Mouse (Mus musculus): ENCODE measurements at regions not wholly inside any gene's neighbourhood (a gene's known extent, or its start where the extent isn't known, plus 50 kb on each side); places are given as distances from the start of the nearest gene placed in this dataset.

DNA sequence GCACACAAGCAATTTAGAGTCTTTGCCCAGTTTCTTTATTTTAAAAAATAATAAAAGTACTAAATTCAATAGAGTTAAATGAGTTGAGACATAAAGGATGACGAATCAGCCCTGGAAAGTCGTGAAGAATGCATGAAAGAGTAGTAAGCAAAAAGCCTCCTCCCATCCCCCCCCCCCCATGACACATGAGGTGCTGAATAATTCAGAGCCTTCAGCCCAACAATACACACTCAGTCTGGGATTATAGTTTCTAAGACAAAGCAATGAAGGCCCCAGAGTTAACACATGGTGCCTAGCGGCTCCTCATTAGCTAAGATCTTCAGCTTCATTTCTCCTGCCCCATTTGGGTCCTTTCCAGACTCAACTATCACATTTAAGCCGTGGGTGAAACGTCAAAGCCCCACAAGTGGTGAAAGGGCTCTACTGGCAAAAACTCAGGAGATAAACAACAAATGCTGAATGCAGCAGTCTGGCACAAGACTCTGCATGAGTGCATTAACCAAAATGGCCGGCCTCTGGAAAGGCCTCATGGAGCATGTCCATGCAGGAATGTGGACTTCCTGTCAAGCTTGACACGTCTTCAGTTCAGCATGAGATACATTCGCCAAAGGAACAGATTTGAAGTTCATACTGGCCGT lies 560.9 kb upstream of the Gm26657 start:
- H3K27me3 ChIP-seq (ENCODE audit: control insufficient read depth, insufficient read depth, low read length), result no peaks in the 10 kb centered on the region
- 34% methylated on average over 9 of the region's 9 CpGs for WGBS
- H3K27ac ChIP-seq (replicated peaks; ENCODE audit: low read depth, low read length), result 0 out of 2 replicates have a peak overlapping the region, but pooled peaks have one; percentile 13
- H3K9ac ChIP-seq (replicated peaks; ENCODE audit: low read length), result no peak overlapping the region
- no peaks in the 10 kb centered on the region for H3K36me3 ChIP-seq (ENCODE audit: control insufficient read depth, insufficient read depth, low read length)
- no peak for ATAC-seq (ENCODE audit: low FRiP score, low TSS enrichment)
- no peaks in the 10 kb centered on the region for H3K9me3 ChIP-seq (ENCODE audit: control insufficient read depth, low read length)
- H3K4me2 ChIP-seq (ENCODE audit: low read length), result no peak overlapping the region
- H3K4me3 ChIP-seq (replicated peaks; ENCODE audit: low read depth, low read length), result no peak overlapping the region
- peak; percentile 24 for DNase-seq
- no peaks in the 10 kb centered on the region for H3K4me1 ChIP-seq (ENCODE audit: control insufficient read depth, insufficient read depth, low read length)

DNA sequence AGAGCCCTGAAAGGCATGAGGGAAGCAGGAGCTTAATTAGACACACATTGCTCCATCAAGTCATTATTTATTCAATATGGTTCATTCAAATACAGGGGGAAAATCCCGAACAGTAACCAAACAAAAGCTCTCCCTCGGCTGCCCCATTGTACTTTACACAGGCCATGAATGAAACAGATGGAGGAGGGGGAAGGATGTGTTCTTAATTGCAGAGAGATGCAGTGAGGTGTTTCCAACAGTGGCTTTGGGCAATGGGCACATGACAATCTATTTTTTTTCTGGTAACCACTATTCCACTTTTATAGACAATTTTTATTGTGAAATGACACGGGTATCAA lies 578.6 kb upstream of the Gm26657 start:
- peak; percentile 42 for DNase-seq
- WGBS, result 34% methylated on average over 3 of the region's 3 CpGs
- no peaks in the 10 kb centered on the region for H3K9me3 ChIP-seq (ENCODE audit: control insufficient read depth, low read length)

DNA sequence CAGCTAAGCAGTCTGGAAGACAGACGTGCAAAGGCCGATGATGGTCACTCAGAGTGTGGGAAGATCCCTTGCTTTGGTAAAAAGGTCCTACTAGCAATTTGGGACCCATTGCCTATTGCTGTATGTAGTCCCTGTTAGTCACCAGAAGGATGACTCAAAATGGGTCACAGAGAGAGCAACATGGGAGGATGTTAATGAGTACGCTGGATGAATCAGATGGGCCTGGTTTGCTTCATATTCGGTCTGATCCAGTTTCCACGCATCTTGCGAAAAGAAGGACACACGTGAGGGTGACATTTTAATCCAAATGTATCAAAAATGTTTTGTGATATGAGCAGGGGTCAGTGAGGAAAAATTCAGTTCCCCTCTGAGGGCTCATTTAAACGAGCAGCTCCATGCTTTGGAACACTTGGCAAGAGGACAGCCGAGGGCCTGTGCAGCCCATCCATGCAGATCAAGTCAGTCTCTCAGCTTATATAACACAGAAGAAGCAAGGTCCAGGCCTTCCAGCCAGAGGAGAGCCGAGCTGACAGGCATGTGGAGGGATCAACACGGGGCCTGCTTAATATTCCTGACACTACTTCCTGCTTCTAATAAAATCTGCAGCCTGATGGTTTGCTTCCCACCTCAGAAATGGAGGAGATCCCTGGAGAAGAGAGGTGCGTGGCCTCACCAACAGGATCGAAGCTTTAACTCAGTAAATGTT lies 579.2 kb upstream of the Gm26657 start:
- H3K9me3 ChIP-seq (ENCODE audit: control insufficient read depth, low read length), result no peaks in the 10 kb centered on the region
- peak overlapping the region; percentile 43 for H3K27ac ChIP-seq (replicated peaks; ENCODE audit: low read depth, low read length)
- no peaks in the 10 kb centered on the region for H3K36me3 ChIP-seq (ENCODE audit: control insufficient read depth, insufficient read depth, low read length)
- DNase-seq (peak; percentile 54), ATAC-seq (ENCODE audit: low FRiP score, low TSS enrichment) (peak; percentile 57; the same call in 1 of the 2 replicates)
- no peak overlapping the region for H3K4me3 ChIP-seq (replicated peaks; ENCODE audit: low read depth, low read length)
- peaks cover 11% of the 10 kb centered on the region; the same call in 1 of the 2 replicates for H3K4me1 ChIP-seq (ENCODE audit: control insufficient read depth, insufficient read depth, low read length)
- H3K9ac ChIP-seq (replicated peaks; ENCODE audit: low read length), result no peak overlapping the region
- H3K4me2 ChIP-seq (ENCODE audit: low read length), result no peak overlapping the region
- no peaks in the 10 kb centered on the region for H3K27me3 ChIP-seq (ENCODE audit: control insufficient read depth, insufficient read depth, low read length)
- WGBS, result 47% methylated on average over 13 of the region's 13 CpGs

More for the DNA sequence above, 578.6 kb upstream of the Gm26657 start:
- ATAC-seq (ENCODE audit: low FRiP score, low TSS enrichment), result peak; percentile 58; the same call in 1 of the 2 replicates
- peak overlapping the region; percentile 43 for H3K27ac ChIP-seq (replicated peaks; ENCODE audit: low read depth, low read length)
- H3K9ac ChIP-seq (replicated peaks; ENCODE audit: low read length), result no peak overlapping the region
- no peaks in the 10 kb centered on the region for H3K36me3 ChIP-seq (ENCODE audit: control insufficient read depth, insufficient read depth, low read length)
- H3K4me2 ChIP-seq (ENCODE audit: low read length), result no peak overlapping the region
- H3K4me1 ChIP-seq (ENCODE audit: control insufficient read depth, insufficient read depth, low read length), result peaks cover 11% of the 10 kb centered on the region; the same call in 1 of the 2 replicates
- H3K4me3 ChIP-seq (replicated peaks; ENCODE audit: low read depth, low read length), result no peak overlapping the region
- no peaks in the 10 kb centered on the region for H3K27me3 ChIP-seq (ENCODE audit: control insufficient read depth, insufficient read depth, low read length)

DNA sequence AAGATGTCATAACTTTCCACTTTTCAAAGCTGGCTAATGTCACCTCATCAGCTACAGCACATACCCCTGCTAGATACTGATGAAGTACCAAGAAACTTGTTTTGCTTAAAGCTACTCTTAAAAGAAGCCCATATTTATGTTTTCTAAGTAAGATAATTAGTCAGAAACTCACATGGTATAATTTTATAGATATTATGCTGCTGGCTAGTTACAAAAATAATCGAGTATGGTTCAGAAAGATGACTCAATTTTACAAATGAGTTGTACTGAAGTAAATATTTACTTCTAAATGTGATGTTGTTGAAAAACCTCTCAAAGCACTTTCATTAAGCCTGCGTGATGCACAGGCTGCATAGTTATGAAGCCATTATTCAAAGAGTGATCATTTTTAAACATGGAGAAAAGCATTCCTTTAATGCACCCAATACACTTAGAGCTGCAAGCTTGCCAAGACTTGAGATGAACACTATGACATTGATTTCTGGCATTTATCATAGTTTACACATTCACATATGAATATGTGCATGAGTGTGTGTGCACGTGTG lies 582.3 kb upstream of the Gm26657 start:
- no peak overlapping the region for H3K27ac ChIP-seq (replicated peaks; ENCODE audit: low read depth, low read length)
- DNase-seq (no peak), ATAC-seq (ENCODE audit: low FRiP score, low TSS enrichment) (no peak)
- WGBS, result 92% methylated on average over 3 of the region's 3 CpGs
- no peak overlapping the region for H3K4me3 ChIP-seq (replicated peaks; ENCODE audit: low read depth, low read length)
- H3K27me3 ChIP-seq (ENCODE audit: control insufficient read depth, insufficient read depth, low read length), result no peaks in the 10 kb centered on the region
- H3K9me3 ChIP-seq (ENCODE audit: control insufficient read depth, low read length), result no peaks in the 10 kb centered on the region
- no peak overlapping the region for H3K9ac ChIP-seq (replicated peaks; ENCODE audit: low read length)
- H3K36me3 ChIP-seq (ENCODE audit: control insufficient read depth, insufficient read depth, low read length), result no peaks in the 10 kb centered on the region
- H3K4me2 ChIP-seq (ENCODE audit: low read length), result no peak overlapping the region
- H3K4me1 ChIP-seq (ENCODE audit: control insufficient read depth, insufficient read depth, low read length), result peaks cover 11% of the 10 kb centered on the region; the same call in 1 of the 2 replicates

DNA sequence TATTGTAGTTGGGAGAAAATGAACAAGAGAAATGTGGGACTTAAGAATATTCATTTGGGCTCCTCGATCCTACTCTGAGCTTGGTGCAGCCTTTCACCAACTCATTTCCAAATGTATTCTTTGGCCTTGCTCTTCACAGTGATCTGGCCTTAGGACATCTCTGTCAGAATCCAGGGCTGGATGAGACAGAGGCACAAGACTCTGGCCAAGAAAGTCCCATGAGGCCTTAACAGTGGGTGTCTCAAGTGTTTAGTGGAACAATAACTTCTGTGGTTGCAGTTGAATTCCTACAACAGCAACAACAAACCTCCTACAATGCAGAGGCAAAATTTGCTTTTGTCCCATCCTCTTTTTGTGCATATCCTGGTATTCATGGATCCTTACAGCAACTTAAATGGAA lies 589.2 kb upstream of the Gm26657 start:
- WGBS, result 93% methylated on average over 1 of the region's 1 CpGs
- ATAC-seq (ENCODE audit: low FRiP score, low TSS enrichment), result no peak
- no peaks in the 10 kb centered on the region for H3K9me3 ChIP-seq (ENCODE audit: control insufficient read depth, low read length)
- H3K4me1 ChIP-seq (ENCODE audit: control insufficient read depth, insufficient read depth, low read length), result no peaks in the 10 kb centered on the region
- DNase-seq, result no peak
- H3K9ac ChIP-seq (replicated peaks; ENCODE audit: low read length), result no peak overlapping the region
- no peak overlapping the region for H3K4me2 ChIP-seq (ENCODE audit: low read length)
- no peaks in the 10 kb centered on the region for H3K27me3 ChIP-seq (ENCODE audit: control insufficient read depth, insufficient read depth, low read length)
- no peak overlapping the region for H3K4me3 ChIP-seq (replicated peaks; ENCODE audit: low read depth, low read length)
- H3K36me3 ChIP-seq (ENCODE audit: control insufficient read depth, insufficient read depth, low read length), result no peaks in the 10 kb centered on the region
- no peak overlapping the region for H3K27ac ChIP-seq (replicated peaks; ENCODE audit: low read depth, low read length)

DNA sequence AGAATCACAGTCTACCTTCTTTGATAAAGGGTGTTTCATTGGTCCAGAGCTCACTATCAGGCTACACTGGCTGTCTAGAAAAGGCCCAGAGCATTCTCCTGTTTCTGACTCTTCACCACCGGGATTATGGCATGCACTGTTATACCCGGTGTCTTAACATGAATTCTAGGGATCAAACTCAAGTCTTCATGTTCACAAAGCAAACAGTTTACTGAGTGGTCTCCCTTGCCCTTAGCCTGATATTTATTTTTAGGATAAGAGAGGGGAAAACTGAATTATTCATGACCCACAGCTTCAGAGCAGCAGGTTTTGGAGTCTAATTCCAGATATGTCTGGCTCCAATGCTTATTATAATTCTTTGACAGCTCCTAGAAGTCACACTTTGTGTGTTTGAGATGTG lies 596.0 kb upstream of the Gm26657 start:
- Histone ChIP-seq H3K4me2 (ENCODE audit: low read length) (no peak overlapping the region), H3K27me3 (ENCODE audit: control insufficient read depth, insufficient read depth, low read length) (no peaks in the 10 kb centered on the region), H3K9ac (replicated peaks; ENCODE audit: low read length) (no peak overlapping the region), H3K27ac (replicated peaks; ENCODE audit: low read depth, low read length) (no peak overlapping the region), H3K36me3 (ENCODE audit: control insufficient read depth, insufficient read depth, low read length) (no peaks in the 10 kb centered on the region), H3K9me3 (ENCODE audit: control insufficient read depth, low read length) (no peaks in the 10 kb centered on the region), H3K4me3 (replicated peaks; ENCODE audit: low read depth, low read length) (no peak overlapping the region), H3K4me1 (ENCODE audit: control insufficient read depth, insufficient read depth, low read length) (no peaks in the 10 kb centered on the region)
- peak; percentile 27 for DNase-seq
- 57% methylated on average over 2 of the region's 2 CpGs for WGBS
- no peak for ATAC-seq (ENCODE audit: low FRiP score, low TSS enrichment)

DNA sequence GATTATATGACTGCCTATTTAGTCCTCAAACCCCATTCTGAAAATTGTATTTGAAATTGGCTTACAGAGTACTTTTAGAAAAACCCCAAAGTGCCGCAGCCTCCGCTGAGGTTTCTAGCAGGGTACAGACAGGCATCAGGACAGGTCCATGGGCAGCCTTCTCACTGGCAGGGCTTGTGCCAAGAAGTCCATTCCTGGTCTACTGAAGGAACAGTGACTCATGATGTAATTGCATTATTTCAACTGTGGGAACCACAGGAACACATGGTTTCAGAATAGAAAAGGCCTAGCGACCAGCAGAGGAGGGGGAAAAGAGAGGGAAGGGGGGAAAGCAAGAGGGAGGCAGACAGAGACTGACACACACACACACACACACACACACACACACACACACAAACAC lies 603.0 kb upstream of the Gm26657 start:
- H3K9me3 ChIP-seq (ENCODE audit: control insufficient read depth, low read length), result no peaks in the 10 kb centered on the region
- H3K4me2 ChIP-seq (ENCODE audit: low read length), result no peak overlapping the region
- H3K36me3 ChIP-seq (ENCODE audit: control insufficient read depth, insufficient read depth, low read length), result no peaks in the 10 kb centered on the region
- no peak overlapping the region for H3K4me3 ChIP-seq (replicated peaks; ENCODE audit: low read depth, low read length)
- H3K9ac ChIP-seq (replicated peaks; ENCODE audit: low read length), result no peak overlapping the region
- H3K27me3 ChIP-seq (ENCODE audit: control insufficient read depth, insufficient read depth, low read length), result no peaks in the 10 kb centered on the region
- DNase-seq (no peak), ATAC-seq (ENCODE audit: low FRiP score, low TSS enrichment) (no peak)
- H3K4me1 ChIP-seq (ENCODE audit: control insufficient read depth, insufficient read depth, low read length), result no peaks in the 10 kb centered on the region
- H3K27ac ChIP-seq (replicated peaks; ENCODE audit: low read depth, low read length), result no peak overlapping the region
- WGBS, result 94% methylated on average over 3 of the region's 3 CpGs

DNA sequence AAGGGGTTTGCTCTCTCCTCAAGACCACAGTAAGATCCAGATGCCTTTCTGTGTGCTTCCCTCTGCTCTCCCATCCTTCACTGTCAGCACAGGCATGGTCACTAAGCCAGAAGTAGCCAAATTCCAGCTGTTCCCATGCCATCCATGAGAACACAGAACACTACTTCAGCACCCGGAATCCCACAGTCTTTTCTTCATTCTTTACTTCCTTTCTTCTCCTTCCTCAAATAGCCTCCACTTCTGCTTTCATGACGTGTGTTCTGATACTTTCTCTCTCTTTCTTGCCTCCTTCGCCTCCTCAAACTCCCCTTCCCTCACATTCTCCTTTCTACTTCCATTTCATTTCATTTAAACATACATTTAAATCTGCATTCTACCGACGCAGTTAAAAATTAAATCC lies 602.1 kb upstream of the Klf4 start:
- 92% methylated on average over 5 of the region's 5 CpGs for WGBS
- ATAC-seq (ENCODE audit: low FRiP score, low TSS enrichment) (no peak), DNase-seq (no peak)
- H3K9ac ChIP-seq (replicated peaks; ENCODE audit: low read length), result no peak overlapping the region
- H3K4me1 ChIP-seq (ENCODE audit: control insufficient read depth, insufficient read depth, low read length), result no peaks in the 10 kb centered on the region
- no peak overlapping the region for H3K4me3 ChIP-seq (replicated peaks; ENCODE audit: low read depth, low read length)
- H3K27me3 ChIP-seq (ENCODE audit: control insufficient read depth, insufficient read depth, low read length), result no peaks in the 10 kb centered on the region
- no peaks in the 10 kb centered on the region for H3K9me3 ChIP-seq (ENCODE audit: control insufficient read depth, low read length)
- no peaks in the 10 kb centered on the region for H3K36me3 ChIP-seq (ENCODE audit: control insufficient read depth, insufficient read depth, low read length)
- no peak overlapping the region for H3K4me2 ChIP-seq (ENCODE audit: low read length)
- no peak overlapping the region for H3K27ac ChIP-seq (replicated peaks; ENCODE audit: low read depth, low read length)

Measured in midbrain, embryonic 14.5 days (tissue).